ENCODE assay signal across 9 mouse cellular contexts in the genomic region with DNA sequence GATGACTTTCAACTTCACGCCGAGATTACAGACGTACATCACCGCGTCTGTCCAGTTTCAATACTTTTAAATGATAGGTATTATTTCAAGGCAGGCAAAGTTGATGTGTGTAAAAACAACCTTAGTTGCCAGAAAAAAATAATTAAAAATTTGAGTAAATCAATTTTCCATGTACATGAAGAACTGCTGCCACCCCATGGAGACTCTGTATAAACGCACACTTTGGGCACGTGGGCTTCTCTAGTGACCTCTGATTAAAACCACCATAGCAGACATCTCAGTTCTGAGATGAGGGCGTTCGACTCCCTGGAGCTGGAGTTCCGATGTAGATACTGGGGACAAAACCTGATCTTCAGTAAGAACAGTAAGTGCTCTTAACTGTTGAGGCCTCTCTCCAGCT. TPM values are rescaled to one million over a fixed set of nuclear protein-coding genes. Genes with fewer than 3 reads are reported as not detected.
DNase-seq lines count a peak whose midpoint lies in the region; ATAC-seq and TF ChIP-seq lines count a peak whose summit lies in the region.
"Had no signal": no experiment of that assay in that cellular context is flagged by ENCODE, and none has a peak within 500 bp of the region (broad histone marks: within the 10 kb centered on the region; RNA-seq: fewer than 3 reads in every experiment).

No protein-coding gene starts in this region.

- H3K27me3 ChIP-seq in liver, embryonic 14.5 days (ENCODE audit: control insufficient read depth, insufficient read depth, low read length), result no peaks in the 10 kb centered on the region
- H3K27me3 ChIP-seq in liver, embryonic 12.5 days (replicated peaks), result no peaks in the 10 kb centered on the region
- H3K27me3 ChIP-seq: heart, embryonic 13.5 days had no signal

- TF ChIP-seq CTCF in liver, embryonic 14.5 days (IDR thresholded peaks at IDR 0.05; ENCODE audit: low read depth), result peak; percentile 34; the same call in 1 of the 2 replicates

- no peaks in the 10 kb centered on the region for H3K9me3 ChIP-seq in liver, embryonic 14.5 days (ENCODE audit: control insufficient read depth, low read length)
- H3K9me3 ChIP-seq in liver, embryonic 12.5 days (replicated peaks), result no peaks in the 10 kb centered on the region
- H3K9me3 ChIP-seq: heart, embryonic 13.5 days had no signal

- DNase-seq in embryo, embryonic 10 days (ENCODE audit: low spot score), result peak; percentile 72
- no peak for DNase-seq in embryo, embryonic 9.5 days (ENCODE audit: extremely low spot score)
- DNase-seq in liver, embryonic 14.5 days (ENCODE audit: low read depth in 3 of 3, low spot score in 3 of 3), result no peak
- peak; percentile 70 for DNase-seq in R1 (ENCODE audit: low read depth, low spot score)
- no peak for DNase-seq in layer of hippocampus, adult 11-12 months (ENCODE audit: low spot score)
- no peak for DNase-seq in ovary, postnatal 14 days (ENCODE audit: low spot score)

- TF ChIP-seq EP300 in liver, embryonic 14.5 days (IDR thresholded peaks at IDR 0.05; ENCODE audit: low read depth), result no peak

- H3K4me2 ChIP-seq in liver, embryonic 14.5 days (ENCODE audit: low read depth), result no peak overlapping the region
- no peak overlapping the region for H3K4me2 ChIP-seq in liver, embryonic 12.5 days
- H3K4me2 ChIP-seq: heart, embryonic 13.5 days had no signal

- H3K36me3 ChIP-seq in liver, embryonic 14.5 days (replicated peaks; ENCODE audit: control insufficient read depth, insufficient read depth, low read depth), result no peaks in the 10 kb centered on the region
- H3K36me3 ChIP-seq in liver, embryonic 12.5 days, result no peaks in the 10 kb centered on the region
- H3K36me3 ChIP-seq: heart, embryonic 13.5 days had no signal

- ATAC-seq in liver, embryonic 14.5 days (ENCODE audit: insufficient read depth), result no peak
- no peak for ATAC-seq in liver, embryonic 12.5 days
- ATAC-seq in megakaryocyte-erythroid progenitor cell, adult 5-6 weeks (replicated peaks; ENCODE audit: low FRiP score, low TSS enrichment, poor library complexity, severe bottlenecking), result peak; percentile 77

- no peak overlapping the region for H3K4me3 ChIP-seq in liver, embryonic 14.5 days (ENCODE audit: insufficient read depth in 1 of 2, low read depth in 2 of 2, low read length in 2 of 2)
- H3K4me3 ChIP-seq in liver, embryonic 12.5 days, result no peak overlapping the region
- H3K4me3 ChIP-seq: heart, embryonic 13.5 days had no signal

- H3K9ac ChIP-seq in liver, embryonic 14.5 days (replicated peaks), result no peak overlapping the region
- no peak overlapping the region for H3K9ac ChIP-seq in liver, embryonic 12.5 days
- H3K9ac ChIP-seq: heart, embryonic 13.5 days had no signal

- H3K27ac ChIP-seq in liver, embryonic 14.5 days, result no peak overlapping the region
- H3K27ac ChIP-seq in liver, embryonic 12.5 days, result no peak overlapping the region
- H3K27ac ChIP-seq: heart, embryonic 13.5 days had no signal

- H3K4me1 ChIP-seq in liver, embryonic 14.5 days (replicated peaks; ENCODE audit: control insufficient read depth in 2 of 2, insufficient read depth in 2 of 2, low read length in 1 of 2), result 0 out of 4 replicates have a peak, but pooled peaks cover 0 to 2% of the 10 kb centered on the region in 2 experiments
- H3K4me1 ChIP-seq in liver, embryonic 12.5 days, result peaks cover 9% of the 10 kb centered on the region; the same call in 1 of the 2 replicates

- WGBS in liver, embryonic 14.5 days (ENCODE audit: insufficient replicate concordance), result 63% methylated on average over 10 of the region's 10 CpGs
- 66% methylated on average over 10 of the region's 10 CpGs for WGBS in liver, embryonic 12.5 days (ENCODE audit: insufficient replicate concordance)

RNA-seq across cellular contexts. Expression of a gene that starts 26.8 kb away (rescaled TPM):
- polyA plus RNA-seq in liver, embryonic 14.5 days (2012; rRNA removed), result 19.5 and 26.5 TPM in 2 replicates
- 26.1 and 29.8 TPM in 2 replicates for polyA plus RNA-seq in liver, embryonic 14.5 days (2014; fragmentation: Nextera tagmentation; extraction: Ambion mirVana)
- 65.4 and 65.6 TPM in 2 replicates for polyA plus RNA-seq in liver, embryonic 12.5 days (2016; fragmentation: Nextera tagmentation; extraction: Ambion mirVana)
- total RNA-seq in megakaryocyte-erythroid progenitor cell, adult 5-6 weeks (2014; fragmentation: Nextera tagmentation), result 107 and 116 TPM in 2 replicates
- total RNA-seq in megakaryocyte-erythroid progenitor cell, adult 5-6 weeks (2017), result 42.8 and 45.5 TPM in 2 replicates

Comparison
In these comparisons a context has a peak if more than half of its experiments do, and no peak if none do; other contexts are left out.
1. DNase-seq: peak in embryo, embryonic 10 days (single experiment) and R1 (single experiment); none in embryo, embryonic 9.5 days (single experiment), liver, embryonic 14.5 days (0 of 3), layer of hippocampus, adult 11-12 months (single experiment) and ovary, postnatal 14 days (single experiment).